Mouse (Mus musculus) stomach, embryonic 15.5 days (tissue): ENCODE measurements around the gene Ifitm6. TPM values are rescaled to one million over a fixed set of nuclear protein-coding genes. Genes with fewer than 3 reads are reported as not detected.

ENCODE experiments used
- polyA plus RNA-seq: library from polyadenylated mRNA; unstranded; fragments of >200 nt; fragmentation: Nextera tagmentation; extraction: Ambion mirVana; gene quantifications from 2 replicates; pipeline ENCODE4 v1.2.1, GENCODE M21; 2015

Gene Ifitm6
- polyA plus RNA-seq, 1 experiment from 2014 or later = 8.1 TPM

Other genes with a start within 250 kb of the Ifitm6 start
- gene Syce1, start 230.1 kb downstream of the Ifitm6 start, polyA plus RNA-seq = 0.23 and 0.30 TPM in 2 replicates
- 1.5 and 1.7 TPM in 2 replicates for gene Zfp941, start 195.7 kb downstream of the Ifitm6 start, polyA plus RNA-seq
- gene Urah, start 182.9 kb downstream of the Ifitm6 start, polyA plus RNA-seq = 13.9 and 23.4 TPM in 2 replicates
- gene Scgb1c1, start 172.4 kb downstream of the Ifitm6 start, polyA plus RNA-seq = not detected in 2 replicates
- 0.17 TPM in 1 of 2 replicates, not detected in the other for gene Odf3, start 170.1 kb downstream of the Ifitm6 start, polyA plus RNA-seq
- not detected in 2 replicates for gene Gm45785, start 161.6 kb downstream of the Ifitm6 start, polyA plus RNA-seq
- gene Ric8a, start 161.0 kb downstream of the Ifitm6 start, polyA plus RNA-seq = 58.0 and 62.8 TPM in 2 replicates
- 44.7 and 50.1 TPM in 2 replicates for gene Bet1l, start 160.3 kb downstream of the Ifitm6 start, polyA plus RNA-seq
- 214 and 219 TPM in 2 replicates for gene Psmd13, start 136.0 kb downstream of the Ifitm6 start, polyA plus RNA-seq
- gene Sirt3, start 135.6 kb downstream of the Ifitm6 start, polyA plus RNA-seq = 25.7 and 28.7 TPM in 2 replicates
- gene Cox8b, start 117.5 kb downstream of the Ifitm6 start, polyA plus RNA-seq = 0.76 and 2.6 TPM in 2 replicates
- gene Nlrp6, start 97.0 kb downstream of the Ifitm6 start, polyA plus RNA-seq = 9.9 and 13.8 TPM in 2 replicates
- gene Pgghg, start 76.5 kb downstream of the Ifitm6 start, polyA plus RNA-seq = 21.2 and 23.5 TPM in 2 replicates
- gene Ifitm5, start 67.6 kb downstream of the Ifitm6 start, polyA plus RNA-seq = 3.2 and 3.6 TPM in 2 replicates
- 0.40 and 0.71 TPM in 2 replicates for gene Gm45717, start 62.0 kb downstream of the Ifitm6 start, polyA plus RNA-seq
- gene Ifitm2, start 61.9 kb downstream of the Ifitm6 start, polyA plus RNA-seq = 1,181 and 1,379 TPM in 2 replicates
- 179 and 209 TPM in 2 replicates for gene Ifitm1, start 50.7 kb downstream of the Ifitm6 start, polyA plus RNA-seq
- 368 and 413 TPM in 2 replicates for gene Ifitm3, start 7.2 kb downstream of the Ifitm6 start, polyA plus RNA-seq
- not detected in 2 replicates for gene Gm17387, start 11.2 kb upstream of the Ifitm6 start, polyA plus RNA-seq
- 7.0 and 9.2 TPM in 2 replicates for gene B4galnt4, start 43.2 kb upstream of the Ifitm6 start, polyA plus RNA-seq
- 38.4 and 47.2 TPM in 2 replicates for gene Pkp3, start 60.3 kb upstream of the Ifitm6 start, polyA plus RNA-seq
- gene Sigirr, start 82.6 kb upstream of the Ifitm6 start, polyA plus RNA-seq = 13.1 and 15.1 TPM in 2 replicates
- gene Ano9, start 99.9 kb upstream of the Ifitm6 start, polyA plus RNA-seq = 16.2 and 20.5 TPM in 2 replicates
- gene Ptdss2, start 104.5 kb upstream of the Ifitm6 start, polyA plus RNA-seq = 58.6 and 60.7 TPM in 2 replicates
- 206 and 215 TPM in 2 replicates for gene Rnh1, start 154.9 kb upstream of the Ifitm6 start, polyA plus RNA-seq
- 113 and 123 TPM in 2 replicates for gene Hras, start 176.1 kb upstream of the Ifitm6 start, polyA plus RNA-seq
- 5.4 and 7.2 TPM in 2 replicates for gene Lrrc56, start 176.2 kb upstream of the Ifitm6 start, polyA plus RNA-seq
- gene Lmntd2, start 196.2 kb upstream of the Ifitm6 start, polyA plus RNA-seq = 2.8 and 2.9 TPM in 2 replicates
- gene Rassf7, start 197.9 kb upstream of the Ifitm6 start, polyA plus RNA-seq = 67.7 and 73.3 TPM in 2 replicates
- gene Phrf1, start 210.9 kb upstream of the Ifitm6 start, polyA plus RNA-seq = 58.8 and 63.4 TPM in 2 replicates
- 4.6 and 5.7 TPM in 2 replicates for gene Irf7, start 248.6 kb upstream of the Ifitm6 start, polyA plus RNA-seq